Mouse (Mus musculus) myocyte (in vitro differentiated cells): ENCODE measurements at regions not wholly inside any gene's neighbourhood (a gene's known extent, or its start where the extent isn't known, plus 50 kb on each side); places are given as distances from the start of the nearest gene placed in this dataset.
"Not testable (repeated sequence)": the region's sequence is repeated elsewhere in the genome, so short reads cannot be mapped to it uniquely, and the experiment has no call there.

Experiments
- H3K27me3 ChIP-seq: one replicate; pipeline ENCODE4 v1.6.1; 2011; ENCODE audit not compliant: control insufficient read depth, insufficient read depth, insufficient read length
- H3K36me3 ChIP-seq: one replicate; pipeline ENCODE4 v1.6.1; 2011; ENCODE audit not compliant: control insufficient read depth, insufficient read depth
- H3K4me2 ChIP-seq: one replicate; pipeline ENCODE4 v1.6.1; 2011; ENCODE audit warnings: low read depth, control low read depth
- H3K4me3 ChIP-seq: one replicate; pipeline ENCODE4 v1.5.1; 2011; ENCODE audit warnings: mild to moderate bottlenecking, control low read depth, moderate library complexity
- H3K79me2 ChIP-seq: one replicate; pipeline ENCODE4 v1.6.1; 2011; ENCODE audit not compliant: control insufficient read depth, insufficient read depth
- H3ac ChIP-seq: one replicate; pipeline ENCODE4 v1.6.1; 2011; ENCODE audit not compliant: control insufficient read depth, insufficient read length
- CEBPB ChIP-seq: IDR thresholded peaks from 2 replicates; pipeline ENCODE4 v1.6.1; 2011; ENCODE audit warnings: mild to moderate bottlenecking, moderate library complexity; ENCODE audit not compliant: poor library complexity, insufficient read depth, severe bottlenecking
- E2F4 ChIP-seq: IDR thresholded peaks from one replicate; pipeline ENCODE4 v1.6.1; 2011; ENCODE audit warnings: mild to moderate bottlenecking, control low read depth, moderate library complexity; ENCODE audit not compliant: insufficient read depth
- MAX ChIP-seq: IDR thresholded peaks from one replicate; pipeline ENCODE4 v1.6.1; 2011; ENCODE audit warnings: low read depth, mild to moderate bottlenecking, control low read depth
- MYOD1 ChIP-seq, 3 experiments: IDR thresholded peaks; one replicate each; pipeline ENCODE4 v1.6.1; 2011; ENCODE audit warnings: control low read depth in 2 of 3, low read depth in 2 of 3, mild to moderate bottlenecking in 2 of 3, moderate library complexity in 1 of 3; ENCODE audit not compliant: insufficient read length in 2 of 3, control insufficient read depth in 1 of 3
- MYOG ChIP-seq, 3 experiments: IDR thresholded peaks; one replicate each; pipeline ENCODE4 v1.6.1; 2011; ENCODE audit warnings: control low read depth in 2 of 3, low read depth in 2 of 3, mild to moderate bottlenecking in 2 of 3; ENCODE audit not compliant: insufficient read length in 2 of 3, control insufficient read depth in 1 of 3, insufficient read depth in 1 of 3
- POLR2A ChIP-seq: IDR thresholded peaks from one replicate; pipeline ENCODE4 v1.6.1; 2011; ENCODE audit warnings: low read depth, mild to moderate bottlenecking, control low read depth, moderate library complexity; ENCODE audit not compliant: insufficient read length
- POLR2AphosphoS2 ChIP-seq: IDR thresholded peaks from one replicate; pipeline ENCODE4 v1.6.1; 2011; ENCODE audit warnings: low read depth, control low read depth; ENCODE audit not compliant: insufficient read length
- REST ChIP-seq: IDR thresholded peaks from one replicate; pipeline ENCODE4 v1.6.1; 2011; ENCODE audit warnings: mild to moderate bottlenecking, control low read depth, moderate library complexity; ENCODE audit not compliant: insufficient read depth, insufficient read length
- SRF ChIP-seq: IDR thresholded peaks from one replicate; pipeline ENCODE4 v1.6.1; 2011; ENCODE audit warnings: low read depth; ENCODE audit not compliant: control insufficient read depth, insufficient read length
- TCF12 ChIP-seq: IDR thresholded peaks from one replicate; pipeline ENCODE4 v1.6.1; 2011; ENCODE audit warnings: mild to moderate bottlenecking, control low read depth; ENCODE audit not compliant: poor library complexity, insufficient read depth, severe bottlenecking
- TCF3 ChIP-seq: IDR thresholded peaks from one replicate; pipeline ENCODE4 v1.6.1; 2011; ENCODE audit warnings: low read depth, control low read depth; ENCODE audit not compliant: insufficient read length
- USF1 ChIP-seq: IDR thresholded peaks from one replicate; pipeline ENCODE4 v1.6.1; 2011; ENCODE audit warnings: low read depth, mild to moderate bottlenecking, control low read depth, moderate library complexity

DNA sequence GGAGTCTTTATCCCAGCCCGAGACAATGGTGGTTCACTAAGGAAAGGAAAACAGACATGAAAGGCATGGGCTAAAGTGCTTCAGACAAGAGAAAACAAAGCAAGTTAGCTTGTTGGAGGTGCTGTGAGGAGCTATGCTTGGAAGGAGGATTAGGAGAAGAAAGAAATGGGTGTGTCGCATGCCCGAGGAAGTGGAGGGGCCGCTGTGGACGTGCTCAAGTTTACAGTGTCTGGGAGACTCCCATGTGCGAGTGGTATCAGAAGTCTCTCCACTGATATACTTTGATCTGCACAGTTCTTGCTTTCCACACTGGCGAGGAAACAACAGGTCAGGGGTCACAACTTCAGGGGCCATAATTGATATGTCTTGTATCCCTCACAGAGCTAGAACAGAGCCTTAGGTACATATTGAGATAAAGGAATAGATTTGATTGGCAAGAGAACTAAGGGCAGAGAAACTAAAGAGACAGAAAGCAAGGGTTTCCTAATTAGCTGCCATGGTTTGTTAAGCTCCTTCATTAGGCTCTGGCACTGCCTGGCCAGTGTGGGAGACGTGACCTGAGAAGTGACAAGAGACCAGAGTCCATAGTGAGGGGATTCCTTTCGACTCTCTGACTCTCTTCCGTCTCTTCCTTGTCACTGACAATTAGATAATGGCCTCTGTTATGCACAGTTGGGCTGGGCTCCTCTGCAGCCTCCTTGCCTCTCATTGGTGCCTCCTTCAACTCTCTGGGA is 93.1 kb downstream of the Enc1 start:
- TF ChIP-seq MAX (no peak), CEBPB (no peak), POLR2AphosphoS2 (no peak), E2F4 (no peak), MYOG (IDR thresholded peaks at IDR 0.05; ENCODE audit: control insufficient read depth in 1 of 3, insufficient read depth in 1 of 3, insufficient read length in 2 of 3, low read depth in 2 of 3) (no peak), MYOD1 (IDR thresholded peaks at IDR 0.05; ENCODE audit: control insufficient read depth in 1 of 3, insufficient read length in 2 of 3, low read depth in 2 of 3) (no peak), REST (no peak), USF1 (no peak), TCF3 (no peak), TCF12 (no peak), POLR2A (no peak), SRF (no peak)
- H3K27me3 ChIP-seq, result no peaks in the 10 kb centered on the region

DNA sequence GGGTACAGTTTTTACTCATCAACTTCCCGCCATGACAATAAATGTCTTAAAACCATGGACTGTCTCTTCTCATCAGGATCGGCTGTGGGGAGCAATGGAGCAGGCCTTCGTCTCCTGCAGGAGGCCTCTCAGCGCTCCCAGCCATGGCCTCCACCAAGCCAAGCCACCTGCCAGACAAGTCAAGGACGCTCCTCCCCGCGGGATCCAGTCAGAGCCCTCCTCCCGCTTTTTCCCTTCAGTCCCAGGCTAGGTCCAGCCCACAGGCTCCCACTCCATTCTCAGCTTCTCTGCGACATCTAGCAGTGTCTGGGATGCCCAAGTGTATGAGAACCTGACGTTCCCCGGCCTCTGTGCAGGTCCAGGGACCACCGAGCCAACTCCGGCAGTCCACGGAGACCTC is 90.2 kb downstream of the Enc1 start:
- Histone ChIP-seq H3K4me3 (no peak overlapping the region), H3K79me2 (no peaks in the 10 kb centered on the region), H3ac (no peak overlapping the region), H3K27me3 (no peaks in the 10 kb centered on the region), H3K36me3 (no peaks in the 10 kb centered on the region), H3K4me2 (no peak overlapping the region)
- TF ChIP-seq SRF (no peak), TCF12 (no peak), POLR2AphosphoS2 (no peak), MAX (no peak), TCF3 (no peak), MYOD1 (IDR thresholded peaks at IDR 0.05; ENCODE audit: control insufficient read depth in 1 of 3, insufficient read length in 2 of 3, low read depth in 2 of 3) (no peak), CEBPB (no peak), MYOG (IDR thresholded peaks at IDR 0.05; ENCODE audit: control insufficient read depth in 1 of 3, insufficient read depth in 1 of 3, insufficient read length in 2 of 3, low read depth in 2 of 3) (no peak), E2F4 (no peak), POLR2A (no peak), REST (no peak), USF1 (no peak)

More for the DNA sequence above, 93.1 kb downstream of the Enc1 start:
- H3ac ChIP-seq, result no peak overlapping the region
- H3K79me2 ChIP-seq, result no peaks in the 10 kb centered on the region
- H3K4me3 ChIP-seq, result no peak overlapping the region
- H3K4me2 ChIP-seq, result no peak overlapping the region
- no peaks in the 10 kb centered on the region for H3K36me3 ChIP-seq

DNA sequence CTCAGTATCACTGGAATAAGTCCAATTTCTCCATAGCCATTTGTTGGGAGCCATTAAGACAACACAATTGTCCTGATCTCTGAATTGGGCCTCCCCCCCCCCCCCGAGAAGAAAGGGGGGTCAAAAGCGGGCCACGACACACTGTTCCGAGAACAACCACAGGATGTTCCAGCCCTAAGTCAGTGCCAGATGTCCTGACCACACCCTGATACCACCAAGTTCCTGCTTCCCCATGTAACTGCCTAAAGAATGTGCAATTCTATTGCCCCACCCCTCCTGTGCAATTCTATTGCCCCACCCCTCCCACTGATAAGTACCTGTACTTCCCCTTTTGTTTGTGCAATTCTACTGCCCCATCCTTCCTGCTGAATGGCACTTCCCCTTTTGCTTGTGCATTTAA is 80.4 kb downstream of the Enc1 start:
- H3K79me2 ChIP-seq, H3ac ChIP-seq, H3K4me2 ChIP-seq, H3K27me3 ChIP-seq, H3K36me3 ChIP-seq, H3K4me3 ChIP-seq: not testable (repeated sequence)

DNA sequence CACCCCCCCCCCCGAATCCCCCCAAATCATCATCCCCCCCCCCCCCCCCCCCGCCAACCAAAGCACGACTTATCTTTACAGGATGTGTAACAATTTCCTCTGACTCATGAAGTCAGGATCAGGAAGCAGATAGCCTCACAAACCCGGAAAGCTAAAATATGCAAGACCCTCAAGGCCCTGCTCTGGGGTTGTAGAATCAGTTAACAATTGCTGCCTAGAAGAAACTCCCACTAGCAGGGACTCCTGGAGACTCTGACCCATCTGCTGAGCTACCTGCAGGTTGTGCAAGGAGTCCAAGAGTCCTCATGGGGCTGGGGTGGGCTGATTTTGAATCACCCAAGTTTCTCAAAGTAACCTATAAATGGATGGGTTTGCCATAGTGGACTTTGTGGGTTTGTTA is 79.9 kb downstream of the Enc1 start:
- Histone ChIP-seq H3K4me3 (no peak overlapping the region), H3ac (no peak overlapping the region), H3K4me2 (no peak overlapping the region), H3K27me3 (no peaks in the 10 kb centered on the region), H3K36me3 (no peaks in the 10 kb centered on the region), H3K79me2 (no peaks in the 10 kb centered on the region)
- TF ChIP-seq CEBPB (no peak), POLR2A (no peak), USF1 (no peak), MAX (no peak), POLR2AphosphoS2 (no peak), E2F4 (no peak), TCF12 (no peak)

DNA sequence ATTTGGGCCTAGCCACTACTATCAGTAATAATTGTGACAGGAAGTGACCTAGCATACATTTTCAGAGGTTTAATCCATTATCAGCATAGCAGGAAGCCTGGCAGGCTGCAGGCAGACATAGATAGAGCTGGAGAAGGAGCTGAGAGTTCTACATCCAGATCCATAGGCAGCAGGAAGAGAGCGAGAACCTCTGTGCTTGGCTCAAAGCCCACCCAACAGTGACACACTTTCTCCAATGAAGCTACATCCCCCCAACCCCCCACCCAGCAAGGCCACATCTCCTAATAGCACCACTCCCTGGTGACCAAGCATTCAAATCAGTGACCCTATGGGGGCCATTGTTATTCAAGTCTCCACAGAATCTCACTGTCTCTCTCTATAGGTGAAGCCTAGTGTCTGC is 79.4 kb downstream of the Enc1 start:
- TF ChIP-seq REST (no peak), TCF3 (no peak), POLR2AphosphoS2 (no peak), TCF12 (no peak), SRF (no peak), MAX (no peak), MYOG (IDR thresholded peaks at IDR 0.05; ENCODE audit: control insufficient read depth in 1 of 3, insufficient read depth in 1 of 3, insufficient read length in 2 of 3, low read depth in 2 of 3) (no peak), USF1 (no peak), E2F4 (no peak), POLR2A (no peak), CEBPB (no peak)
- H3K27me3 ChIP-seq, result no peaks in the 10 kb centered on the region
- no peaks in the 10 kb centered on the region for H3K36me3 ChIP-seq
- no peak overlapping the region for H3K4me2 ChIP-seq
- no peak overlapping the region for H3ac ChIP-seq
- no peaks in the 10 kb centered on the region for H3K79me2 ChIP-seq
- no peak overlapping the region for H3K4me3 ChIP-seq
